Mouse (Mus musculus) liver, embryonic 14.5 days (tissue): ENCODE measurements at regions not wholly inside any gene's neighbourhood (a gene's known extent, or its start where the extent isn't known, plus 50 kb on each side); places are given as distances from the start of the nearest gene placed in this dataset.

ENCODE experiments used
- ATAC-seq: fragments of 200-750 bp; cut with Nextera tagmentation; 2 replicates; pipeline ENCODE4 v1.8.0; 2017; ENCODE audit warnings: moderate number of reproducible peaks, mild to moderate bottlenecking, moderate library complexity; ENCODE audit not compliant: insufficient read depth
- DNase-seq, 3 experiments: peaks; one replicate each; pipeline ENCODE4 v3.0.0-alpha.2; 2012 to 2013; ENCODE audit warnings: low read depth in 3 of 3, low spot score in 3 of 3
- H3K27ac ChIP-seq: fragments of 300-500 bp; sonication (generic); 2 replicates; pipeline ENCODE4 v1.5.1; 2014; ENCODE audit warnings: moderate library complexity, mild to moderate bottlenecking, control low read depth, inconsistent platforms
- H3K27me3 ChIP-seq: fragments of 300-500 bp; sonication (generic); 2 replicates; pipeline ENCODE4 v1.6.1; 2014; ENCODE audit warnings: mild to moderate bottlenecking, low read length, moderate library complexity; ENCODE audit not compliant: control insufficient read depth, insufficient read depth
- H3K36me3 ChIP-seq: fragments of 300-500 bp; sonication (generic); replicated peaks from 2 replicates; pipeline ENCODE4 v1.6.1; 2014; ENCODE audit warnings: low read depth; ENCODE audit not compliant: control insufficient read depth, insufficient read depth
- H3K4me1 ChIP-seq, 2 experiments: fragments of 200-500 bp in 1 of 2; fragments of 300-500 bp in 1 of 2; sonication (generic) in 1 of 2; replicated peaks; 2 replicates each; pipeline ENCODE4 v1.6.1; 2012 to 2014; ENCODE audit warnings: antibody characterized with exemption in 1 of 2, inconsistent platforms in 1 of 2, low read length in 1 of 2; ENCODE audit not compliant: control insufficient read depth in 2 of 2, insufficient read depth in 2 of 2
- H3K4me2 ChIP-seq: fragments of 300-500 bp; sonication (generic); 2 replicates; pipeline ENCODE4 v1.6.1; 2014; ENCODE audit warnings: low read depth, mild to moderate bottlenecking, control low read depth, moderate library complexity
- H3K4me3 ChIP-seq, 2 experiments: fragments of 200-500 bp in 1 of 2; fragments of 300-500 bp in 1 of 2; sonication (generic) in 1 of 2; 2 replicates each; pipeline ENCODE4 v1.5.1; 2012 to 2014; ENCODE audit warnings: low read depth in 2 of 2, low read length in 2 of 2, mild to moderate bottlenecking in 2 of 2, control low read depth in 1 of 2, inconsistent platforms in 1 of 2, moderate library complexity in 1 of 2; ENCODE audit not compliant: insufficient read depth in 1 of 2
- H3K9ac ChIP-seq: fragments of 300-500 bp; sonication (generic); replicated peaks from 2 replicates; pipeline ENCODE4 v1.6.1; 2014; ENCODE audit warnings: mild to moderate bottlenecking, control low read depth, moderate library complexity
- H3K9me3 ChIP-seq: fragments of 300-500 bp; sonication (generic); 2 replicates; pipeline ENCODE4 v1.6.1; 2016; ENCODE audit warnings: low read length, mixed read lengths; ENCODE audit not compliant: control insufficient read depth
- CTCF ChIP-seq: IDR thresholded peaks from 2 replicates; pipeline ENCODE4 v1.5.1; 2016; ENCODE audit warnings: antibody characterized with exemption, low read depth, control low read depth
- EP300 ChIP-seq: IDR thresholded peaks from 2 replicates; pipeline ENCODE4 v1.6.1; 2016; ENCODE audit warnings: antibody characterized with exemption, low read depth
- WGBS: fragments of 180-500 bp; shearing (Covaris S2); extraction: QIAGEN DNeasy Blood & Tissue Kit; methylation state at CpG from one replicate; pipeline ENCODE4 v1.1.7; 2014; ENCODE audit not compliant: insufficient replicate concordance; 5-methylcytosine and 5-hydroxymethylcytosine counted together

GRCm38 (mm10) chr7:136182101-136182500, 465.9 kb upstream of the Mki67 start:
- WGBS = 52% methylated on average over 5 of the region's 5 CpGs
- no peak overlapping the region for H3K27ac ChIP-seq
- DNase-seq (no peak), ATAC-seq (no peak)
- no peak overlapping the region for H3K4me2 ChIP-seq
- no peak overlapping the region for H3K4me3 ChIP-seq
- H3K27me3 ChIP-seq = no peaks in the 10 kb centered on the region
- no peak overlapping the region for H3K9ac ChIP-seq
- no peaks in the 10 kb centered on the region for H3K9me3 ChIP-seq
- no peaks in the 10 kb centered on the region for H3K4me1 ChIP-seq
- TF ChIP-seq EP300 (no peak), CTCF (no peak)
- H3K36me3 ChIP-seq = no peaks in the 10 kb centered on the region

- 74% methylated on average over 17 of the region's 17 CpGs for WGBS
Measured at GRCm38 (mm10) chr7:136196424-136197160, 480.4 kb upstream of the Mki67 start.

GRCm38 (mm10) chr7:136208879-136209278, 492.7 kb upstream of the Mki67 start:
- Histone ChIP-seq H3K27me3 (no peaks in the 10 kb centered on the region), H3K27ac (no peak overlapping the region), H3K9ac (no peak overlapping the region), H3K4me1 (no peaks in the 10 kb centered on the region), H3K4me2 (no peak overlapping the region), H3K36me3 (no peaks in the 10 kb centered on the region), H3K4me3 (no peak overlapping the region), H3K9me3 (no peaks in the 10 kb centered on the region)
- ATAC-seq = no peak
- DNase-seq = no peak
- TF ChIP-seq CTCF (no peak), EP300 (no peak)
- WGBS = 71% methylated on average over 12 of the region's 12 CpGs

More at GRCm38 (mm10) chr7:136196424-136197160, 480.4 kb upstream of the Mki67 start:
- no peak overlapping the region for H3K27ac ChIP-seq
- no peaks in the 10 kb centered on the region for H3K9me3 ChIP-seq
- H3K4me1 ChIP-seq = no peaks in the 10 kb centered on the region
- TF ChIP-seq EP300 (no peak), CTCF (no peak)
- DNase-seq (no peak), ATAC-seq (no peak)
- H3K9ac ChIP-seq = no peak overlapping the region
- no peaks in the 10 kb centered on the region for H3K27me3 ChIP-seq
- H3K4me3 ChIP-seq = no peak overlapping the region
- H3K4me2 ChIP-seq = no peak overlapping the region
- no peaks in the 10 kb centered on the region for H3K36me3 ChIP-seq

- 51% methylated on average over 31 of the region's 31 CpGs for WGBS
- ATAC-seq (no peak), DNase-seq (no peak)
- Histone ChIP-seq H3K27me3 (no peaks in the 10 kb centered on the region), H3K9me3 (no peaks in the 10 kb centered on the region), H3K4me1 (no peaks in the 10 kb centered on the region), H3K4me2 (no peak overlapping the region), H3K4me3 (no peak overlapping the region), H3K36me3 (no peaks in the 10 kb centered on the region), H3K9ac (no peak overlapping the region), H3K27ac (no peak overlapping the region)
- TF ChIP-seq CTCF = no peak
- TF ChIP-seq EP300 = no peak
Measured at GRCm38 (mm10) chr7:136209299-136210171, 493.4 kb upstream of the Mki67 start.

- H3K36me3 ChIP-seq = no peaks in the 10 kb centered on the region
- no peaks in the 10 kb centered on the region for H3K4me1 ChIP-seq
- H3K4me2 ChIP-seq = no peak overlapping the region
- DNase-seq (no peak), ATAC-seq (no peak)
- H3K27ac ChIP-seq = no peak overlapping the region
- TF ChIP-seq EP300 (no peak), CTCF (no peak)
- WGBS = 54% methylated on average over 8 of the region's 8 CpGs
- no peak overlapping the region for H3K9ac ChIP-seq
- H3K27me3 ChIP-seq = no peaks in the 10 kb centered on the region
- no peaks in the 10 kb centered on the region for H3K9me3 ChIP-seq
- no peak overlapping the region for H3K4me3 ChIP-seq
Measured at GRCm38 (mm10) chr7:136212492-136212891, 496.3 kb upstream of the Mki67 start.
